Comparison of ENCODE assay signal across 10 mouse cellular contexts in the genomic region with DNA sequence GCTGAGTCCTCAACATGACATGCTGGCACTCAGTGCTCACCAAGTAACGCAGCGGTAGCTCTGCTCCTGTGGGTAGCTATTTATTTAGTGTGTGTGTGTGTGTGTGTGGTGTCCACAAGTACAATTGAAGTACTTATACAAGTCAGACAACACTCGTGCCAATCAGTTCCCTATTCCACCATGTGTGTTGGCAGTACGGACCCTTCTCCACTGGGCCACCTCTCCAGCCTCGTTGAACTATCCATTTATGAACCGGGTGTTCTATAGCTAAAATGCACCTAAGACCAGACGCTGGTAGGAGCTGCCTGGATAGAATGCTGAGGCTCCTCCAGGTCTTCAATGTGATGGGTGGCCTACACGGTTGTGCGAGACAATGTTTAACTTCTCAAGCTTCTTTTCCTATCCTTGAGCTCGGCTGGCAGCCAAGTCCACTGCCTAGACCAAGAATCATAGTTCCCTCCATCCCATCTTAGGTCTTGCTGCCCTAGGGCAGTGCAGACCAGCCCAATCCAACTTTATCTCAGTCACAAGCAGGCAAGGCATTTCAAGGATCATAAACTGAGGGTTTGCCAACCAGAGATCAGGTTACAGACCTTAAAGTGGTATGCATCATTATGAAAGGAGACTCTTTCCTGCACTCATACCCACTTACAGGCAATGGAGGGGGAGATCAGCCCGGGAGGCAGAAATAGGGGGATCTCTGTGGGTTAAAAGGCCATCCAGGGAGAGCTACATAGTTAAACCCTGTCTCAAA. TPM values are rescaled to one million over a fixed set of nuclear protein-coding genes. Genes with fewer than 3 reads are reported as not detected.
A peak's percentile ranks its signal among the peaks of the same experiment; 100 is the strongest.
DNase-seq lines count a peak whose midpoint lies in the region; ATAC-seq and TF ChIP-seq lines count a peak whose summit lies in the region.
"Had no signal": no experiment of that assay in that cellular context is flagged by ENCODE, and none has a peak within 500 bp of the region (broad histone marks: within the 10 kb centered on the region; RNA-seq: fewer than 3 reads in every experiment).

No protein-coding gene starts in this region.

- no peak for TF ChIP-seq POLR2A in limb, embryonic 14.5 days (IDR thresholded peaks at IDR 0.05; ENCODE audit: borderline replicate concordance, extremely low read depth, insufficient read depth, insufficient read length)

- ATAC-seq in limb, embryonic 14.5 days (ENCODE audit: low FRiP score, low read depth), result peak; percentile 47; the same call in 1 of the 2 replicates

- H3K27ac ChIP-seq in limb, embryonic 14.5 days (replicated peaks; ENCODE audit: low read depth, low read length), result peak overlapping the region; percentile 59

- intact Hi-C loops in heart, postnatal 10 days (cut with DNase I), result no loop called here
- intact Hi-C loops in left cerebral cortex, postnatal 36 days (cut with DNase I), result no loop called here

- H3K9me3 ChIP-seq in limb, embryonic 14.5 days (ENCODE audit: control insufficient read depth, low read length), result peaks cover 11% of the 10 kb centered on the region; the same call in 1 of the 2 replicates

- H3K4me1 ChIP-seq in limb, embryonic 14.5 days (ENCODE audit: control insufficient read depth, insufficient read depth, low read length), result no peaks in the 10 kb centered on the region

- H3K4me3 ChIP-seq in limb, embryonic 14.5 days (replicated peaks; ENCODE audit: low read length), result no peak overlapping the region

- WGBS in limb, embryonic 14.5 days, result 90% methylated on average over 11 of the region's 11 CpGs

- peak; percentile 85 for DNase-seq in 3T3-L1 (ENCODE audit: low read depth, low spot score)
- peak; percentile 65 for DNase-seq in adrenal gland, postnatal 14 days
- peak; percentile 65 to 73 for DNase-seq in heart, postnatal 10 days
- no peak for DNase-seq in limb, embryonic 14.5 days (ENCODE audit: low spot score)
- no peak for DNase-seq in thymus, adult 18-20 months
- no peak for DNase-seq in left cerebral cortex, postnatal 36 days (ENCODE audit: low spot score in 2 of 2)
- DNase-seq in T-cell, adult 2 months (ENCODE audit: low spot score), result no peak
- DNase-seq in gastrocnemius, adult 8-10 months (ENCODE audit: low spot score in 2 of 2), result no peak

- H3K36me3 ChIP-seq in limb, embryonic 14.5 days (ENCODE audit: control insufficient read depth, insufficient read depth, low read length), result peaks cover 56% of the 10 kb centered on the region

- H3K27me3 ChIP-seq in limb, embryonic 14.5 days (ENCODE audit: control insufficient read depth, insufficient read depth, low read length), result no peaks in the 10 kb centered on the region

- no peak overlapping the region for H3K9ac ChIP-seq in limb, embryonic 14.5 days (ENCODE audit: low read depth, low read length, severe bottlenecking)

- no peak overlapping the region for H3K4me2 ChIP-seq in limb, embryonic 14.5 days (replicated peaks; ENCODE audit: low read depth, low read length, severe bottlenecking)

RNA-seq across cellular contexts. Expression of gene Wsb1, which starts 16.6 kb away (rescaled TPM):
- total RNA-seq in adrenal gland, postnatal 14 days (2021), result 51.7 and 56.0 TPM in 2 replicates
- total RNA-seq in heart, postnatal 10 days (2021), result 10 to 100 TPM; 40.9 to 48.5 TPM
- 640 and 929 TPM in 2 replicates for polyA plus RNA-seq in limb, embryonic 14.5 days (2012; rRNA removed)
- 384 and 448 TPM in 2 replicates for polyA plus RNA-seq in limb, embryonic 14.5 days (2014; fragmentation: Nextera tagmentation; extraction: Ambion mirVana)
- 10 to 100 TPM; 54.0 to 84.7 TPM for total RNA-seq in left cerebral cortex, postnatal 36 days (2021)
- 1 to 10 TPM; 1.9 to 6.9 (median 6.0) TPM for total RNA-seq in gastrocnemius, adult 8-10 months (2022)

RNA-seq across cellular contexts. Expression of gene Gm9964, which starts 58.9 kb away (rescaled TPM):
- total RNA-seq in adrenal gland, postnatal 14 days (2021), result not detected in 2 replicates
- total RNA-seq in heart, postnatal 10 days (2021), result under 1 TPM in 1 of 2 experiments, not detected in 1; 0.37 TPM
- not detected in 2 replicates for polyA plus RNA-seq in limb, embryonic 14.5 days (2012; rRNA removed)
- not detected in 2 replicates for polyA plus RNA-seq in limb, embryonic 14.5 days (2014; fragmentation: Nextera tagmentation; extraction: Ambion mirVana)
- total RNA-seq in left cerebral cortex, postnatal 36 days (2021), result under 1 TPM in 1 of 2 experiments, not detected in 1; 0.97 TPM
- total RNA-seq in gastrocnemius, adult 8-10 months (2022), result under 1 TPM in 1 of 4 experiments, not detected in 3; 0.46 TPM
- total RNA-seq: heart, adult 18-20 months had no signal
- polyA plus RNA-seq: neural tube, embryonic 11.5 days had no signal

Comparison
In these comparisons a context has a peak if more than half of its experiments do, and no peak if none do; other contexts are left out.
1. DNase-seq: peak in 3T3-L1 (single experiment), adrenal gland, postnatal 14 days (single experiment) and heart, postnatal 10 days (2 of 2); none in limb, embryonic 14.5 days (single experiment), thymus, adult 18-20 months (0 of 2), left cerebral cortex, postnatal 36 days (0 of 2), T-cell, adult 2 months (single experiment) and gastrocnemius, adult 8-10 months (0 of 2).